Mouse (Mus musculus): ENCODE measurements around the gene Mrap2. TPM values are rescaled to one million over a fixed set of nuclear protein-coding genes. Genes with fewer than 3 reads are reported as not detected.

The Mrap2 gene
- total RNA-seq (2021) (1 to 10 TPM; 2.0 to 4.5 TPM), polyA plus RNA-seq (2012; rRNA removed) (0.06 and 0.09 TPM in 2 replicates)
- long read RNA-seq, partial matches to known transcripts, result 0 of 1 reads
- long read RNA-seq, other reads (novel, unspliced or antisense), result 1 of 1 reads

- DNase-seq, result peak; percentile 36 to 49
- Histone ChIP-seq H3K4me3 (peak within 1 kb of the TSS; percentile 30), H3K36me3 (ENCODE audit: control insufficient read depth, insufficient read depth, low read length) (no peaks in the 10 kb centered on the region), H3K27ac (no peak within 1 kb of the TSS), H3K27me3 (ENCODE audit: control insufficient read depth, insufficient read depth, low read length) (peaks cover 8% of the 10 kb centered on the region), H3K79me2 (replicated peaks; ENCODE audit: control insufficient read depth, insufficient read depth, low read length) (no peaks in the 10 kb centered on the region), H3K4me1 (ENCODE audit: control insufficient read depth, insufficient read depth, low read length) (no peaks in the 10 kb centered on the region), H3K9ac (ENCODE audit: low read depth, low read length) (no peak within 1 kb of the TSS)
- 3% methylated on average over 29 of the region's 29 CpGs for WGBS
- intact Hi-C loops (cut with DNase I), result no loop called here
- no peak for TF ChIP-seq POLR2A (IDR thresholded peaks at IDR 0.05; ENCODE audit: insufficient read depth, low read depth, low read length)
- TF ChIP-seq CTCF (IDR thresholded peaks at IDR 0.05), result peak; percentile 54
These were observed at the start of gene Mrap2 for GRCm38 (mm10) chr9:87144106-87144505. TSS of gene Mrap2 (plus strand) at chr9:87144306.

- Histone ChIP-seq H3K9ac (ENCODE audit: low read depth, low read length) (no peak overlapping the region), H3K79me2 (replicated peaks; ENCODE audit: control insufficient read depth, insufficient read depth, low read length) (no peaks in the 10 kb centered on the region), H3K27me3 (ENCODE audit: control insufficient read depth, insufficient read depth, low read length) (no peaks in the 10 kb centered on the region), H3K27ac (no peak overlapping the region), H3K36me3 (ENCODE audit: control insufficient read depth, insufficient read depth, low read length) (no peaks in the 10 kb centered on the region), H3K4me1 (ENCODE audit: control insufficient read depth, insufficient read depth, low read length) (no peaks in the 10 kb centered on the region), H3K4me3 (no peak overlapping the region)
- peak in 1 of 2 experiments; percentile 14 for DNase-seq
- WGBS, result 30% methylated on average over 2 of the region's 2 CpGs
- peak; percentile 76 for TF ChIP-seq CTCF (IDR thresholded peaks at IDR 0.05)
- TF ChIP-seq POLR2A (IDR thresholded peaks at IDR 0.05; ENCODE audit: insufficient read depth, low read depth, low read length), result no peak
- intact Hi-C loops (cut with DNase I), result loop anchor here (5.0 kb wide), 1 partner anchor 149 kb away; no protein-coding TSS in a partner anchor
These were observed 46.1 kb upstream of the Mrap2 start for GRCm38 (mm10) chr9:87097989-87098388.

- Histone ChIP-seq H3K9ac (ENCODE audit: low read depth, low read length) (no peak overlapping the region), H3K4me1 (ENCODE audit: control insufficient read depth, insufficient read depth, low read length) (no peaks in the 10 kb centered on the region), H3K27ac (no peak overlapping the region), H3K27me3 (ENCODE audit: control insufficient read depth, insufficient read depth, low read length) (no peaks in the 10 kb centered on the region), H3K4me3 (no peak overlapping the region), H3K79me2 (replicated peaks; ENCODE audit: control insufficient read depth, insufficient read depth, low read length) (no peaks in the 10 kb centered on the region), H3K36me3 (ENCODE audit: control insufficient read depth, insufficient read depth, low read length) (no peaks in the 10 kb centered on the region)
- WGBS, result 55% methylated on average over 5 of the region's 5 CpGs
- TF ChIP-seq EP300 (IDR thresholded peaks at IDR 0.05; ENCODE audit: insufficient read depth, low read depth, low read length), result no peak
- TF ChIP-seq CTCF (IDR thresholded peaks at IDR 0.05), result no peak
- TF ChIP-seq POLR2A (IDR thresholded peaks at IDR 0.05; ENCODE audit: insufficient read depth, low read depth, low read length), result no peak
- no peak for DNase-seq
- intact Hi-C loops (cut with DNase I), result no loop called here
These were observed 29.1 kb upstream of the Mrap2 start for GRCm38 (mm10) chr9:87115019-87115418.

- 40% methylated on average over 6 of the region's 6 CpGs for WGBS
- DNase-seq, result no peak
- Histone ChIP-seq H3K9ac (ENCODE audit: low read depth, low read length) (no peak overlapping the region), H3K79me2 (replicated peaks; ENCODE audit: control insufficient read depth, insufficient read depth, low read length) (no peaks in the 10 kb centered on the region), H3K4me3 (no peak overlapping the region), H3K27ac (no peak overlapping the region), H3K36me3 (ENCODE audit: control insufficient read depth, insufficient read depth, low read length) (no peaks in the 10 kb centered on the region), H3K4me1 (ENCODE audit: control insufficient read depth, insufficient read depth, low read length) (no peaks in the 10 kb centered on the region), H3K27me3 (ENCODE audit: control insufficient read depth, insufficient read depth, low read length) (no peaks in the 10 kb centered on the region)
- TF ChIP-seq POLR2A (IDR thresholded peaks at IDR 0.05; ENCODE audit: insufficient read depth, low read depth, low read length), result no peak
- intact Hi-C loops (cut with DNase I), result no loop called here
These were observed 28.6 kb upstream of the Mrap2 start for GRCm38 (mm10) chr9:87115456-87115931.

- no peak overlapping the region for H3K4me3 ChIP-seq
- H3K27me3 ChIP-seq (ENCODE audit: control insufficient read depth, insufficient read depth, low read length), result no peaks in the 10 kb centered on the region
- 83% methylated on average over 1 of the region's 1 CpGs for WGBS
- H3K27ac ChIP-seq, result no peak overlapping the region
- intact Hi-C loops (cut with DNase I), result no loop called here
- no peak for TF ChIP-seq CTCF (IDR thresholded peaks at IDR 0.05)
- TF ChIP-seq EP300 (IDR thresholded peaks at IDR 0.05; ENCODE audit: insufficient read depth, low read depth, low read length), result no peak
- no peak for TF ChIP-seq POLR2A (IDR thresholded peaks at IDR 0.05; ENCODE audit: insufficient read depth, low read depth, low read length)
- H3K36me3 ChIP-seq (ENCODE audit: control insufficient read depth, insufficient read depth, low read length), result no peaks in the 10 kb centered on the region
- no peak overlapping the region for H3K9ac ChIP-seq (ENCODE audit: low read depth, low read length)
- no peak for DNase-seq
- no peaks in the 10 kb centered on the region for H3K4me1 ChIP-seq (ENCODE audit: control insufficient read depth, insufficient read depth, low read length)
- H3K79me2 ChIP-seq (replicated peaks; ENCODE audit: control insufficient read depth, insufficient read depth, low read length), result no peaks in the 10 kb centered on the region
These were observed 28.1 kb upstream of the Mrap2 start for GRCm38 (mm10) chr9:87115978-87116377.

- intact Hi-C loops (cut with DNase I), result no loop called here
- no peak overlapping the region for H3K27ac ChIP-seq
- H3K27me3 ChIP-seq (ENCODE audit: control insufficient read depth, insufficient read depth, low read length), result no peaks in the 10 kb centered on the region
- no peaks in the 10 kb centered on the region for H3K4me1 ChIP-seq (ENCODE audit: control insufficient read depth, insufficient read depth, low read length)
- H3K9ac ChIP-seq (ENCODE audit: low read depth, low read length), result no peak overlapping the region
- no peak overlapping the region for H3K4me3 ChIP-seq
- no peaks in the 10 kb centered on the region for H3K79me2 ChIP-seq (replicated peaks; ENCODE audit: control insufficient read depth, insufficient read depth, low read length)
- no peaks in the 10 kb centered on the region for H3K36me3 ChIP-seq (ENCODE audit: control insufficient read depth, insufficient read depth, low read length)
- WGBS, result 81% methylated on average over 3 of the region's 3 CpGs
- DNase-seq, result no peak
- TF ChIP-seq CTCF (IDR thresholded peaks at IDR 0.05) (no peak), POLR2A (IDR thresholded peaks at IDR 0.05; ENCODE audit: insufficient read depth, low read depth, low read length) (no peak), EP300 (IDR thresholded peaks at IDR 0.05; ENCODE audit: insufficient read depth, low read depth, low read length) (no peak)
These were observed 25.1 kb upstream of the Mrap2 start for GRCm38 (mm10) chr9:87118996-87119395.
